Mouse (Mus musculus) stomach, embryonic 15.5 days (tissue): ENCODE data around the gene Shb. TPM values are rescaled to one million over a fixed set of nuclear protein-coding genes. Genes with fewer than 3 reads are reported as not detected.
"Not testable (repeated sequence)": the region's sequence is repeated elsewhere in the genome, so short reads cannot be mapped to it uniquely, and the experiment has no call there.

ENCODE experiments used
- ATAC-seq: fragments of 200-750 bp; cut with Nextera tagmentation; 2 replicates; pipeline ENCODE4 v1.8.0; 2017; ENCODE audit warnings: low read depth, moderate number of reproducible peaks, moderate TSS enrichment; ENCODE audit not compliant: insufficient read depth, low FRiP score
- H3K27ac ChIP-seq: fragments of 300-500 bp; sonication (generic); 2 replicates; pipeline ENCODE4 v1.5.1; 2015; ENCODE audit warnings: mild to moderate bottlenecking, inconsistent platforms
- H3K27me3 ChIP-seq: fragments of 300-500 bp; sonication (generic); replicated peaks from 2 replicates; pipeline ENCODE4 v1.6.1; 2015; ENCODE audit warnings: inconsistent platforms
- H3K36me3 ChIP-seq: fragments of 300-500 bp; sonication (generic); 2 replicates; pipeline ENCODE4 v1.6.1; 2015; ENCODE audit warnings: inconsistent platforms
- H3K4me1 ChIP-seq: fragments of 300-500 bp; sonication (generic); 2 replicates; pipeline ENCODE4 v1.6.1; 2015; ENCODE audit warnings: inconsistent platforms
- H3K4me2 ChIP-seq: fragments of 300-500 bp; sonication (generic); 2 replicates; pipeline ENCODE4 v1.6.1; 2015; ENCODE audit warnings: mild to moderate bottlenecking, inconsistent platforms
- H3K4me3 ChIP-seq: fragments of 300-500 bp; sonication (generic); replicated peaks from 2 replicates; pipeline ENCODE4 v1.5.1; 2015; ENCODE audit warnings: inconsistent platforms
- H3K9ac ChIP-seq: fragments of 300-500 bp; sonication (generic); 2 replicates; pipeline ENCODE4 v1.6.1; 2015; ENCODE audit warnings: inconsistent platforms
- H3K9me3 ChIP-seq: fragments of 300-500 bp; sonication (generic); 2 replicates; pipeline ENCODE4 v1.6.1; 2016; ENCODE audit warnings: inconsistent platforms
- WGBS: fragments of 180-500 bp; shearing (Covaris S2); methylation state at CpG from one replicate; pipeline ENCODE4 v1.1.7; 2015; 5-methylcytosine and 5-hydroxymethylcytosine counted together
- microRNA-seq: library from miRNA; unstranded; fragments of <30 nt; microRNA quantifications from one replicate; pipeline ENCODE4, GENCODE M21; 2016
- polyA plus RNA-seq: library from polyadenylated mRNA; unstranded; fragments of >200 nt; fragmentation: Nextera tagmentation; extraction: Ambion mirVana; gene quantifications from 2 replicates; pipeline ENCODE4 v1.2.1, GENCODE M21; 2015

Shb gene
- polyA plus RNA-seq, 1 experiment from 2014 or later: 5.8 TPM

- 77% methylated on average over 5 of the region's 5 CpGs for WGBS
- no peak overlapping the region for H3K27ac ChIP-seq
- peaks cover 4% of the 10 kb centered on the region; the same call in 1 of the 2 replicates for H3K36me3 ChIP-seq
- H3K9me3 ChIP-seq: no peaks in the 10 kb centered on the region
- H3K9ac ChIP-seq: no peak overlapping the region
- no peak overlapping the region for H3K4me2 ChIP-seq
- ATAC-seq: no peak
- no peak overlapping the region for H3K4me3 ChIP-seq
- H3K27me3 ChIP-seq: no peaks in the 10 kb centered on the region
- H3K4me1 ChIP-seq: no peaks in the 10 kb centered on the region
These were observed 138.6 kb downstream of the Shb start for GRCm38 (mm10) chr4:45393658-45394057.

- Histone ChIP-seq H3K4me1 (no peaks in the 10 kb centered on the region), H3K9me3 (no peaks in the 10 kb centered on the region), H3K4me3 (no peak overlapping the region), H3K4me2 (no peak overlapping the region), H3K27me3 (no peaks in the 10 kb centered on the region), H3K27ac (no peak overlapping the region), H3K9ac (no peak overlapping the region), H3K36me3 (0 out of 2 replicates have a peak, but pooled peaks cover 3% of the 10 kb centered on the region)
- WGBS: 66% methylated on average over 8 of the region's 8 CpGs
- ATAC-seq: no peak
These were observed 139.3 kb downstream of the Shb start for GRCm38 (mm10) chr4:45392994-45393393.

- Histone ChIP-seq H3K4me2 (no peak overlapping the region), H3K4me1 (no peaks in the 10 kb centered on the region), H3K27me3 (no peaks in the 10 kb centered on the region), H3K36me3 (0 out of 2 replicates have a peak, but pooled peaks cover 3% of the 10 kb centered on the region), H3K4me3 (no peak overlapping the region), H3K9ac (no peak overlapping the region), H3K9me3 (no peaks in the 10 kb centered on the region), H3K27ac (no peak overlapping the region)
- no peak for ATAC-seq
- 60% methylated on average over 11 of the region's 11 CpGs for WGBS
These were observed 139.7 kb downstream of the Shb start for GRCm38 (mm10) chr4:45392572-45392971.

GRCm38 (mm10) chr4:45392099-45392498 is 140.2 kb downstream of the Shb start:
- Histone ChIP-seq H3K36me3 (0 out of 2 replicates have a peak, but pooled peaks cover 1% of the 10 kb centered on the region), H3K4me2 (no peak overlapping the region), H3K4me1 (no peaks in the 10 kb centered on the region), H3K4me3 (no peak overlapping the region), H3K9me3 (no peaks in the 10 kb centered on the region), H3K27me3 (no peaks in the 10 kb centered on the region), H3K27ac (no peak overlapping the region), H3K9ac (no peak overlapping the region)
- no peak for ATAC-seq
- 65% methylated on average over 4 of the region's 4 CpGs for WGBS

- not testable (repeated sequence) for ATAC-seq, H3K9me3 ChIP-seq, H3K9ac ChIP-seq, H3K27me3 ChIP-seq, H3K36me3 ChIP-seq, H3K4me3 ChIP-seq, H3K4me1 ChIP-seq, H3K4me2 ChIP-seq, H3K27ac ChIP-seq
- 89% methylated on average over 5 of the region's 5 CpGs for WGBS
These were observed 145.0 kb downstream of the Shb start for GRCm38 (mm10) chr4:45387296-45387695.

DNA sequence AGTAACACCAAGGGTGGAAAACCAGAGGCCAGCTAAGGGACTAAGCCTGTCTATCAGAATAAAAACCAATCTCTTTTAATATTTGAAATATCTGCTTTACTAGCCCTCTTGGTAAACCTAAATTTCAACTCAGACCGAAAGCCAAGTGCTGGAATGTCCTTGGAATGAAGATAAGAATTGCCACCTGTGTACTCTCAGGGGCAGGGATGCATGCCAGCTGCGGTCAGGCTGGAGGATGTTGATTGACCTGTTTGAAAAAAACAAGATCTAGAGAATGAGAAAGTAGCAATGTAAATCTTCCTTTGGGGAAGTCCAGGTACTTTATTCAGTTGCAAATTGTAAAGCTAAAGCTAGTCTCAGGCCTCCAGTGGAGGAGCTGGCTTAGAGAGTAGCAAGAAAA is 150.1 kb downstream of the Shb start:
- not testable (repeated sequence) for H3K4me2 ChIP-seq, H3K9ac ChIP-seq, H3K4me1 ChIP-seq, H3K9me3 ChIP-seq, H3K36me3 ChIP-seq, H3K27ac ChIP-seq, H3K27me3 ChIP-seq, ATAC-seq, H3K4me3 ChIP-seq
- 46% methylated on average over 2 of the region's 2 CpGs for WGBS

- not testable (repeated sequence) for H3K9ac ChIP-seq, H3K27me3 ChIP-seq, H3K4me3 ChIP-seq, H3K4me1 ChIP-seq, H3K36me3 ChIP-seq, H3K27ac ChIP-seq, ATAC-seq, H3K9me3 ChIP-seq, H3K4me2 ChIP-seq
- WGBS: 88% methylated on average over 10 of the region's 10 CpGs
These were observed 151.2 kb downstream of the Shb start for GRCm38 (mm10) chr4:45380903-45381580.

GRCm38 (mm10) chr4:45376573-45376972 is 155.7 kb downstream of the Shb start:
- Histone ChIP-seq H3K9ac (no peak overlapping the region), H3K9me3 (no peaks in the 10 kb centered on the region), H3K27ac (no peak overlapping the region), H3K4me1 (no peaks in the 10 kb centered on the region), H3K4me3 (no peak overlapping the region), H3K36me3 (peaks cover 34% of the 10 kb centered on the region), H3K4me2 (no peak overlapping the region), H3K27me3 (no peaks in the 10 kb centered on the region)
- WGBS: 79% methylated on average over 4 of the region's 4 CpGs
- no peak for ATAC-seq

DNA sequence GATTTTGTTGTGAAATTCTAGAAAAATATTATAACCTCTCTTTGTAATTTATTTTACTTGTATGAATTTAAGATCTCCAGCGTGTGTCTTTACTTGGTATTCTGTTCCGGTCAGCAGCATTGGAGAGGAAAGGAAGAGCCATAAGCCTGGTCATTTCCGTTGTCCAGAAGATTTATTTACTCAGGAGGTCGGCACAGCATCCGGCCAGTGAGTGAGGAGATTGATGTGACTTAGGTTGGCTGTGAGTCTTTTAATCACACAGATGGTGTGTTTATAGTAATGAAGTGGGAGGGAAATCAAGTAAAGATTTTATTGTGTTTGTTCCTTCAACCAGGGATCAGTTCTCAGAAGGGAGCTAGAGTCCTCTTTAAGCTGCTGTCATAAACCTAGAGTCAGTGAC is 157.4 kb downstream of the Shb start:
- no peak overlapping the region for H3K9ac ChIP-seq
- WGBS: 54% methylated on average over 5 of the region's 5 CpGs
- H3K4me1 ChIP-seq: no peaks in the 10 kb centered on the region
- no peak overlapping the region for H3K27ac ChIP-seq
- no peak for ATAC-seq
- peaks cover 37% of the 10 kb centered on the region for H3K36me3 ChIP-seq
- H3K9me3 ChIP-seq: no peaks in the 10 kb centered on the region
- H3K27me3 ChIP-seq: no peaks in the 10 kb centered on the region
- no peak overlapping the region for H3K4me3 ChIP-seq
- H3K4me2 ChIP-seq: no peak overlapping the region

Small RNAs within 50 kb of the gene (microRNA-seq; reads per million reads assigned to microRNA genes)
- gene Gm22518 (not detected), gene Gm25692 (not detected)

Other genes with a start within 250 kb of the Shb start
- gene Trmt10b, start 235.3 kb downstream of the Shb start, polyA plus RNA-seq: 14.5 and 14.8 TPM in 2 replicates
- 10.7 and 12.4 TPM in 2 replicates for gene Dcaf10, start 190.4 kb downstream of the Shb start, polyA plus RNA-seq
- 81.8 and 85.5 TPM in 2 replicates for gene Exosc3, start 189.7 kb downstream of the Shb start, polyA plus RNA-seq
- gene Slc25a51, start 123.7 kb downstream of the Shb start, polyA plus RNA-seq: 60.7 and 68.7 TPM in 2 replicates